Mouse (Mus musculus): Measurements from ENCODE around the gene Zbtb20. TPM values are rescaled to one million over a fixed set of nuclear protein-coding genes. Genes with fewer than 3 reads are reported as not detected.
A peak's percentile ranks its signal among the peaks of the same experiment; 100 is the strongest.

Gene Zbtb20
- polyA plus RNA-seq, 1 experiment from 2014 or later: 18.4 TPM

DNA sequence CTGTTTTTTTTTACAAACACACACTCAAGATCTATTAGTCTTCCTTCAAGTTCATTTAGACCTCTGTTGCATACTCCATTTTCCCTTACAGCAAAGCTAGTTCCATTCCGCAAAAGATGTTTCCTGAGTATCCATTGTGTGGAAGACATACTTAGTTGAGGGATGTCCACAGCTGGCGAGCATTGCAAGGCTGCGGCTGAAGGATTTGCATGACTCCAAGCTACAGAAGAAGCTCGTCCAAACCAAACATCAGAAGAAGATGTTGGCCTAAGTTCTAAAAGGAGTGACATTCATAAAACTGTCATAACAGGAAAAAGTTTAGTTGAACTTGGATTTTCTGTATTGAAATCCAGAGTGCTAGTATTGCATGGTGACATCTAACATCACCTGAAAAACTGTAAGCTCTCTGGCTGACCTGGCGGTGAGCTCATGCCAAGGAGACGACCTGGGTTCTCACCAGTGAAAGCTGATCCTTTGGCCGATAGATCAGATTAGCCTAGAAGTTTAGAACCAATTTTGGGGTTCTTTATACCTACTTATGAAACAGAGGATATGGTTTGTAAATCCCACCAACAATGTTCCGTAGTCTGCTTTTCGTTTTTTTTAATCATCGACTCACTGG, 665.0 kb downstream of the Zbtb20 start:
- H3K36me3 ChIP-seq (ENCODE audit: control insufficient read depth, insufficient read depth, low read length): no peaks in the 10 kb centered on the region
- no peak overlapping the region for H3K27ac ChIP-seq (ENCODE audit: low read length)
- H3K9me3 ChIP-seq (ENCODE audit: control insufficient read depth, low read length): no peaks in the 10 kb centered on the region
- H3K4me3 ChIP-seq (ENCODE audit: low read length): no peak overlapping the region
- H3K4me2 ChIP-seq (ENCODE audit: low read depth, low read length): no peak overlapping the region
- H3K27me3 ChIP-seq (replicated peaks; ENCODE audit: control insufficient read depth, insufficient read depth, low read length): no peaks in the 10 kb centered on the region
- 83% methylated on average over 10 of the region's 10 CpGs for WGBS
- no peaks in the 10 kb centered on the region for H3K4me1 ChIP-seq (ENCODE audit: control insufficient read depth, insufficient read depth, low read length)
- no peak overlapping the region for H3K9ac ChIP-seq (ENCODE audit: low read depth, low read length)
- no peak for ATAC-seq

DNA sequence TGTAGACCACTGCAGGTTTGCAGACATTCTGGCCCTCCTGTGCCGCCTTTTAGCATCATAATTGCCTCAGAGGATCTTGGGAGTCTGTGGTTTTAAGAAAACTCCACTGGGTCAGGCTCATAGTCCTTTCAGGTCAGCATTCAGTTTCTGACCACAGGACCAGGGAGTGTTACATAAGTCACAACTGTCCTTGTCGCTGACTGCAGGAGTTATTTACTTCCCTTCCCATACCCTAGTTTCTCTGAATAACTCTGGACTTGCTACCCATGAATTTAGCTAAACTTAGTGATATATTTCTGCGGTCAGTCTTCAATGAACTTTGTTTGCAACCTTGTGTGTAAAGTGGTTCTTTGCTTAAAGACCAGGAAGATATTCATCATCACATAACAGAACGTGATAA, 669.6 kb downstream of the Zbtb20 start:
- peaks cover 15% of the 10 kb centered on the region for H3K4me1 ChIP-seq (ENCODE audit: control insufficient read depth, insufficient read depth, low read length)
- 80% methylated on average over 4 of the region's 4 CpGs for WGBS
- H3K4me3 ChIP-seq (ENCODE audit: low read length): no peak overlapping the region
- H3K27me3 ChIP-seq (replicated peaks; ENCODE audit: control insufficient read depth, insufficient read depth, low read length): no peaks in the 10 kb centered on the region
- H3K9me3 ChIP-seq (ENCODE audit: control insufficient read depth, low read length): no peaks in the 10 kb centered on the region
- H3K27ac ChIP-seq (ENCODE audit: low read length): no peak overlapping the region
- no peaks in the 10 kb centered on the region for H3K36me3 ChIP-seq (ENCODE audit: control insufficient read depth, insufficient read depth, low read length)
- H3K4me2 ChIP-seq (ENCODE audit: low read depth, low read length): no peak overlapping the region
- H3K9ac ChIP-seq (ENCODE audit: low read depth, low read length): no peak overlapping the region
- ATAC-seq: no peak

DNA sequence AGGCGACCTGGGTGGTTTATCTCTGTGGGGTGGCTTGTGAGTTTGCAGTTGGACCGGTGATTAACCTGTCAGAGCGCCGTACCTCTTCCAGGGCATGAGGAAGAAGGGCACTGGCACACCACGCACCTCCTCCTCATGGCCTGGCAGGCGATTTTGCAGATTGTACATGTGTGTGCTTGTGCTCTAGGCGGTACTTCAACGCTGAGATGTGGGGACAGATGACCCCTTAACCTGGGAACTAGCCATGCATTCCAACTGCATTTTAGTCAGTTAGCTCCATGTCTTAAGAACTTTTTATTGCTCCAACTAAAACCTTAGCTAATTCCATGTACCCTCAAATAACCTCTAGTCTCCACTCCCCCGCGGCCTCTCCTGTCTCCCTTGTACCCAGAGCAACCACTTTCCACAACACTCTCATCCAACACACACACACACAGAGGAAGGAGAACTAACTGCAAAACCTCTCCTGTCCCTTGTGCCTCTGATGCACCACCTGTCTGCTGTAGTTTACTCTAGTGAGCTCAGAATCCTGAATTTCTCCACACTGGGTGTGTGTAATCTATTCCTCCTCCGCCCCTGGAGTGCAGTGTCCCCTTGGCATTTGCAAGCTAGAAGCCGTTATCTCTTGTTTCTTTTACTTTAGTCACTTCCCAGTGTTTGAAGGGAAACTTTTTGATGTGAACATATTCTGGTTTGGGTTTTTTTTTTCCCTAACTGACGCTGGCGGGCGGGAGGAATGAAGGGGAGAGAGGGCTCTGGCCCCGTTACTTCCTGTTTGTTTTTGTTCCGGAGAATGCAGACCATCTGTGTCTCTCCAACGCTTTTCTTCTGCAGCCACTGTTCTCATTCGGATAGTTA, 671.9 kb downstream of the Zbtb20 start:
- H3K27ac ChIP-seq (ENCODE audit: low read length): peak overlapping the region; percentile 37
- H3K4me1 ChIP-seq (ENCODE audit: control insufficient read depth, insufficient read depth, low read length): peaks cover 15% of the 10 kb centered on the region
- no peaks in the 10 kb centered on the region for H3K9me3 ChIP-seq (ENCODE audit: control insufficient read depth, low read length)
- H3K27me3 ChIP-seq (replicated peaks; ENCODE audit: control insufficient read depth, insufficient read depth, low read length): no peaks in the 10 kb centered on the region
- 44% methylated on average over 19 of the region's 19 CpGs for WGBS
- H3K36me3 ChIP-seq (ENCODE audit: control insufficient read depth, insufficient read depth, low read length): no peaks in the 10 kb centered on the region
- no peak overlapping the region for H3K9ac ChIP-seq (ENCODE audit: low read depth, low read length)
- peak overlapping the region; percentile 16; the same call in 1 of the 2 replicates for H3K4me2 ChIP-seq (ENCODE audit: low read depth, low read length)
- no peak overlapping the region for H3K4me3 ChIP-seq (ENCODE audit: low read length)
- no peak; the same call in 1 of the 2 replicates for ATAC-seq

DNA sequence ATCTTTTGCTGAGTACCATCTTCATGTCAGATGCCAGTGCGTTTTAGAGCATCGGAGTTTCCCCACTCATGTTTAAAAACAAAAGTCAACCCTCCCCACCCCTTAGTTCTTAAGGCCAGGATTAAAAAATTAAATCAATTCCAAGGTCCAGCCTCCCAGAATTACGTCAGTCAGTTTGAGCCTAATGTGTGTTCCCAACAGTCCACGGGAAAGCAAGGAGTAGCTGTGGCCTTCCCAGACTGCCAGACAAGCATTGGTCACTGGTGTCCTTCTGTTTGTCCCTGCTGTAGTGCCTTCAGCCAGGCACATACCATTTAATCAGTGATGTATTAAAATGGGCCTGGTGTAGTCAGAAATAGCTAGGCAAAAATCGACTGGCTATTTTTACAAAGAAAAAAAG, 673.1 kb downstream of the Zbtb20 start:
- Histone ChIP-seq H3K4me3 (ENCODE audit: low read length) (no peak overlapping the region), H3K36me3 (ENCODE audit: control insufficient read depth, insufficient read depth, low read length) (no peaks in the 10 kb centered on the region), H3K4me2 (ENCODE audit: low read depth, low read length) (no peak overlapping the region), H3K9me3 (ENCODE audit: control insufficient read depth, low read length) (no peaks in the 10 kb centered on the region), H3K27me3 (replicated peaks; ENCODE audit: control insufficient read depth, insufficient read depth, low read length) (no peaks in the 10 kb centered on the region), H3K27ac (ENCODE audit: low read length) (peak overlapping the region; percentile 5; the same call in 1 of the 2 replicates), H3K9ac (ENCODE audit: low read depth, low read length) (no peak overlapping the region), H3K4me1 (ENCODE audit: control insufficient read depth, insufficient read depth, low read length) (peaks cover 15% of the 10 kb centered on the region)
- ATAC-seq: no peak
- WGBS: 56% methylated on average over 5 of the region's 5 CpGs

DNA sequence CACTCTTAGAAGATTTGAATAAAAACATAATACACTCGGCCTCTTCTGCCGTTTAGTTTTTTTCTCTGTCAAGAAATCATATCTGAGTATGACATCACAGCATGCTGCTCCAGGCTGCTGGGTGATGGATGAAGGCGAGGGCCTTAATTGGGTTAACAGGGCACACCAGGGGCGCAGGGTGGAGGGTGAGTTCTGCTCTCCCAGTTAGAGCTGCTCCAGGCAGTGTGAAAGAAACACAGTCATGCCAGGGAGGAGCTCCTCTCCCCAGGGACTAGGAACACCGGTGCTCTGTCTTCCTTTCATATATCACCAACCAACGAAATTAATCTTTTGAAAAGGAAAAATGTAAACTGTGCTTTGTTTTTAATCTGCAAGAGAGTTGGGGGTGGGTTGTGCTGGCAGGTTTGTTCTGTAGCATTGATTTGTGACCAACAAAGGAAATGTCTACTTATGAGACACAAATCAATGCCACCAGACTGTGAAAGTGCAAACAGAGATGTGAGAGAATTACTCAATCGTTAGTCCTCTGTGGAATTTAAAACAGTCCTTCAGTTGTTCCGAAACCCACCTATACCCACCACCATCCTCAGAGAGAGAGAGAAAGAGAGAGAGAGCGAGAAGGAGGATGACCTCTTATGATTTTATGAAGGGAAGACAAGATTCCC, 673.9 kb downstream of the Zbtb20 start:
- Histone ChIP-seq H3K9ac (ENCODE audit: low read depth, low read length) (no peak overlapping the region), H3K27ac (ENCODE audit: low read length) (no peak overlapping the region), H3K4me3 (ENCODE audit: low read length) (no peak overlapping the region), H3K27me3 (replicated peaks; ENCODE audit: control insufficient read depth, insufficient read depth, low read length) (no peaks in the 10 kb centered on the region), H3K36me3 (ENCODE audit: control insufficient read depth, insufficient read depth, low read length) (no peaks in the 10 kb centered on the region), H3K9me3 (ENCODE audit: control insufficient read depth, low read length) (no peaks in the 10 kb centered on the region), H3K4me2 (ENCODE audit: low read depth, low read length) (no peak overlapping the region), H3K4me1 (ENCODE audit: control insufficient read depth, insufficient read depth, low read length) (peaks cover 15% of the 10 kb centered on the region)
- peak; percentile 59; the same call in 1 of the 2 replicates for ATAC-seq
- 39% methylated on average over 9 of the region's 9 CpGs for WGBS

DNA sequence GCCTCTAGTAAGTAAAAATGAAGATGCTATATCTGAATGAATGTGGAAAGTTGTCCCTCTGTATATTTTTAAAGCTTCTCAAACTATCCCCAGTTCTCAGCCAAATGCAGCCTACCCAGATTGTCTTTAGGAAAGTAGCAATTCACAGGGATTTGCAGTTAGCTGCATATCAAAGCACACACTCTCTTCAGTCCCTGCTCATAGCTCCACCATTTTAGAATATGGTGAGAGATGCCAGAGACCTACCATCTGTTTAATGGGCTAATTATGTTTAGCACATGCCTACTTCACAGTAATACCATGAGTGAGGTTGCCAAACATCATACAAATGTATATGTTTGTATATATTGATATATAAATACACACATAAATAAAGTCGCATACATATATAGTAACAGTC, 676.8 kb downstream of the Zbtb20 start:
- Histone ChIP-seq H3K27ac (ENCODE audit: low read length) (no peak overlapping the region), H3K9me3 (ENCODE audit: control insufficient read depth, low read length) (no peaks in the 10 kb centered on the region)
- WGBS: 93% methylated on average over 1 of the region's 1 CpGs

DNA sequence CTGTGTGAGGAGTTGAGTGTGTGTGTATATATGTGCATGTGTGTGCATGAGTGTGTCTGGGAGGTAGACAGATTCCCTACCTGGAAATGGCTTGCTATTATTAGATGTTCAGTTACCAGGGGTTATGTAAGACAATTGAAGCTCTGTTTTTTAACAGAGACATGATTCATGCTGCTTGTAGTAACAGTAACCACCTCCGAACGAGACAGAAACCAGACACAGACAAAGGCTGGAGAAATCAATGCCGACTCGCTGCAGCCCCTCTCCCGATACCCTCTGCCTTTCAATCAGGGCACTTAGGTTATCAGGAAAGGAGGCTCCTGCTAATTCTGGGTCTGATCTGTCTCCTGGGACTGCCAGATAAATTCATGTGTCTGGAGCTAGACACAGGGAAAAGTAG, 681.7 kb downstream of the Zbtb20 start:
- H3K27me3 ChIP-seq (replicated peaks; ENCODE audit: control insufficient read depth, insufficient read depth, low read length): no peaks in the 10 kb centered on the region
- no peaks in the 10 kb centered on the region for H3K36me3 ChIP-seq (ENCODE audit: control insufficient read depth, insufficient read depth, low read length)
- H3K4me2 ChIP-seq (ENCODE audit: low read depth, low read length): no peak overlapping the region
- H3K27ac ChIP-seq (ENCODE audit: low read length): no peak overlapping the region
- no peak overlapping the region for H3K4me3 ChIP-seq (ENCODE audit: low read length)
- no peaks in the 10 kb centered on the region for H3K9me3 ChIP-seq (ENCODE audit: control insufficient read depth, low read length)
- no peaks in the 10 kb centered on the region; the same call in 1 of the 2 replicates for H3K4me1 ChIP-seq (ENCODE audit: control insufficient read depth, insufficient read depth, low read length)
- H3K9ac ChIP-seq (ENCODE audit: low read depth, low read length): no peak overlapping the region
- no peak for ATAC-seq
- WGBS: 28% methylated on average over 5 of the region's 5 CpGs

More for the DNA sequence above, 676.8 kb downstream of the Zbtb20 start:
- ATAC-seq: no peak
- Histone ChIP-seq H3K4me2 (ENCODE audit: low read depth, low read length) (no peak overlapping the region), H3K9ac (ENCODE audit: low read depth, low read length) (no peak overlapping the region), H3K27me3 (replicated peaks; ENCODE audit: control insufficient read depth, insufficient read depth, low read length) (no peaks in the 10 kb centered on the region), H3K36me3 (ENCODE audit: control insufficient read depth, insufficient read depth, low read length) (no peaks in the 10 kb centered on the region), H3K4me1 (ENCODE audit: control insufficient read depth, insufficient read depth, low read length) (peaks cover 11% of the 10 kb centered on the region), H3K4me3 (ENCODE audit: low read length) (no peak overlapping the region)

DNA sequence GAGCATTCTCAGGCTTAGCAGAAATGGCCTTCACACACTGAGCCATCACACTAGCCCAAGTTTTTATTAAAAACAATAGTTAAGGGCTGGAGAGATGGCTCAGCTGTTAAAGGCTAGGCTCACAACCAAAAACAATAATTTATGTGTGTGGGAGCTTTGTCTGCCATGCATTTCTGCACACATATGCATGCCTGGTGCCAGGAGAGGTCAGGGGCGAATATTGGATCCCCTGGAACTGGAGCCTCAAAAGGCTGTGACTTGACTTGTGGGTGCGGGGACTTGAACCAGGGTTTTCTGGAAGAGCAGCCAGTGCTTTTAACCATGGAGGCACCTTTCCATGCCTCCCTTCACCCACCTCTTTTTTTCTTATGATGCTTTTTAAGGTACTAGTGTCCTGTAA, 685.6 kb downstream of the Zbtb20 start:
- no peak overlapping the region for H3K4me2 ChIP-seq (ENCODE audit: low read depth, low read length)
- no peak overlapping the region for H3K27ac ChIP-seq (ENCODE audit: low read length)
- no peaks in the 10 kb centered on the region; the same call in 1 of the 2 replicates for H3K4me1 ChIP-seq (ENCODE audit: control insufficient read depth, insufficient read depth, low read length)
- no peak overlapping the region for H3K9ac ChIP-seq (ENCODE audit: low read depth, low read length)
- H3K27me3 ChIP-seq (replicated peaks; ENCODE audit: control insufficient read depth, insufficient read depth, low read length): no peaks in the 10 kb centered on the region
- no peak overlapping the region for H3K4me3 ChIP-seq (ENCODE audit: low read length)
- 94% methylated on average over 2 of the region's 2 CpGs for WGBS
- no peak for ATAC-seq
- no peaks in the 10 kb centered on the region for H3K9me3 ChIP-seq (ENCODE audit: control insufficient read depth, low read length)
- no peaks in the 10 kb centered on the region for H3K36me3 ChIP-seq (ENCODE audit: control insufficient read depth, insufficient read depth, low read length)

DNA sequence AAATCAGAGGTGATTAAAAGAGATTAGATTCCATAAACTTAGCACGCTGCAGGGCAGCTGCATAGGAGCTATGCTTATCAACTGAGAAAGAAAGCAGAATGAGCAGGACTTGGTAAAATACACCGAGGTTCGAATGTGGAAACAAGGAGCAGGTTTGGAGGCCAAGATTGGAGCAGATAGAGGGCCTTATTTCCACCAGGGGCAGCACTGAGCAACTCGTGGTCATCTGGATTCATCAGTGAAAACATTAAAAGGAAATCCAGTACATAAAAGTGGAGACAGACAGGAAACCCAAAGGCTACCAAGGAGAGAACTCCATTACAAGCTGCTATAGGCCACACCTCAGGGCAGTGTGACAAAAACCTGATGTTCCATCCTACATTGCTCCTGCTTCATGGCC, 686.3 kb downstream of the Zbtb20 start:
- H3K27me3 ChIP-seq (replicated peaks; ENCODE audit: control insufficient read depth, insufficient read depth, low read length): no peaks in the 10 kb centered on the region
- no peak overlapping the region for H3K27ac ChIP-seq (ENCODE audit: low read length)
- no peaks in the 10 kb centered on the region for H3K4me1 ChIP-seq (ENCODE audit: control insufficient read depth, insufficient read depth, low read length)
- no peaks in the 10 kb centered on the region for H3K36me3 ChIP-seq (ENCODE audit: control insufficient read depth, insufficient read depth, low read length)
- H3K9me3 ChIP-seq (ENCODE audit: control insufficient read depth, low read length): no peaks in the 10 kb centered on the region
- H3K9ac ChIP-seq (ENCODE audit: low read depth, low read length): no peak overlapping the region
- no peak overlapping the region for H3K4me2 ChIP-seq (ENCODE audit: low read depth, low read length)
- 74% methylated on average over 4 of the region's 4 CpGs for WGBS
- H3K4me3 ChIP-seq (ENCODE audit: low read length): no peak overlapping the region
- no peak for ATAC-seq

Measured in intestine, embryonic 16.5 days (tissue).